Mouse (Mus musculus): Measurements from ENCODE around the gene Rhoc.

Rhoc gene

GRCm38 (mm10) chr3:104817991-104818748, 30.0 kb downstream of the Rhoc start, which contains the start of gene Mov10:
Mov10 (minus strand) TSS chr3:104818563.
- CTCF ChIA-PET = interaction anchor here in 2 of 4 experiments (0.6 to 1.5 kb wide), 6 partner anchors 29 to 673 kb away, joined by 3 to 7 read pairs (median 3); partner anchors contain the start of gene Rhoc (in 2 of the 2)
- POLR2A ChIA-PET = interaction anchor here (0.6 to 6.1 kb wide), 39 partner anchors 9 to 307 kb away, joined by 3 to 62 read pairs (median 4); partner anchors contain the start of genes Capza1 (in 3 of the 4), Rhoc (in 3 of the 4) and St7l (in 2 of the 4)

GRCm38 (mm10) chr3:104818749-104819134, 30.6 kb downstream of the Rhoc start:
- ChIA-PET CTCF (interaction anchor here in 2 of 4 experiments (0.6 to 1.5 kb wide), 6 partner anchors 30 to 672 kb away, joined by 3 to 7 read pairs (median 3); partner anchors contain the start of gene Rhoc (in 2 of the 2)), POLR2A (interaction anchor here (0.6 to 6.1 kb wide), 36 partner anchors 9 to 308 kb away, joined by 3 to 62 read pairs (median 4); partner anchors contain the start of genes Capza1 (in 3 of the 4), Rhoc (in 3 of the 4) and St7l (in 2 of the 4))

DNA sequence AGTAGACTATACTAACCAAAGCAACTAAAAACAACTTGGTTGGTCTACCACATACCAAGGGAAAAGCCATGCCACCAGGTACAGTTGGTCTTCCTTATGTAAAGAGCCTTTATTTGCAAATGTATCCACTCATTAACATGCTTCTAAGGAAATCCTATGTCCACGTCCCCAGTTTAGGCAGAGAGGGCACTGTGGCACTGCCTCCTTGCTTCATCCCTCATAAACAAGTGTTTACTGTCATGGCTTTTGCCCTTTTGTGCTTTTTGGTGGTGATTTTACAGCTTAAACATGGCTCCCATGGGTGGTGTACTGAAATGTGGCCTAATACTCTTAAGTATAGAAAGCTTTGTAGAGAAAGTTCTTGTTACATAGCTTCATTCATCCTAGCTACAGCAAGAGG, 32.3 kb downstream of the Rhoc start:
- ChIA-PET CTCF (no interaction called here), POLR2A (interaction anchor here in 2 of 4 experiments (1.0 to 2.5 kb wide), 6 partner anchors 9 to 44 kb away, joined by 4 to 7 read pairs (median 6); partner anchors contain the start of genes Capza1 (in 1 of the 2), Rhoc (in 1 of the 2) and St7l (in 1 of the 2))

DNA sequence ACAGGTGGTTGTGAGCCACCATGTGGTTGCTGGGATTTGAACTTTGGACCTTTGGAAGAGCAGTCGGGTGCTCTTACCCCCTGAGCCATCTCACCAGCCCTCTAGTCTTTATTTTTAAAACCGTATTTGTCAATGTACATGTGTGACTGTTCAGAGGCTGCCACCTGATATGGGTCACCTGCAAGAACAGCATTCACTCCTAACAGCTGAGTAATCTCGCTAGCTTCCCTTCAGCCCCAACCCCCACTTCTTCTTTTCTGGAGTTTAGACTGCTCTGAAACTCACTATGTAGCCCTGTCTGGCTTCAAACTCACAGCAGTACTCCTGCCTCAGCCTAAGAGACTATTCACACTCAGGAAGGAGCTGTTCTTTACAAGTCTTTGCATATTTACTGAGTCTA, 34.2 kb downstream of the Rhoc start:
- CTCF ChIA-PET = interaction anchor here in 1 of 4 experiments (0.8 kb wide), 1 partner anchor 57 kb away, joined by 3 read pairs; no protein-coding TSS in a partner anchor
- POLR2A ChIA-PET = interaction anchor here in 1 of 4 experiments (0.8 to 2.1 kb wide), 5 partner anchors 25 to 101 kb away, joined by 3 to 5 read pairs (median 3); no protein-coding TSS in a partner anchor

DNA sequence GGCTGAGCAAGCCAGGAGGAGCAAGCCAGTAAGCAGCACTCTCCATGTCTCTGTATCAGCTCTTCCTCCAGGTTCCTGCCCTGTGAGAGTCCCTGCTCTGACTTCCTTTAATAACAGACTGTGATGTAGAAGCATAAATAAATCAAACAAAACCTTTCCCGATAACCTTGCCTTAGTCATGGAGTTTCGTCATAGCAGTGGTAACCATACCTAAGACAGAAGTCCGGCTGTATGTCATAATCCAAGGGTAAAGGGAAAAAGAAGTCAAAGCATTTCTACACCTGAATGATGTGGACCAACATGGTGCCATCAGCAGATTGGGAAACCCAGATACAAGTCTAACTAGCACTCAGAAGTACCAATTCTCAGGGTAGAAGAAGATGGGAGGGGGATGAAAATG, 47.6 kb downstream of the Rhoc start:
- ChIA-PET POLR2A (interaction anchor here in 2 of 4 experiments (1.5 kb wide), 2 partner anchors 17 to 29 kb away, joined by 3 to 6 read pairs; partner anchors contain the start of genes Capza1 (in 1 of the 2) and Mov10 (in 1 of the 2)), CTCF (no interaction called here)

DNA sequence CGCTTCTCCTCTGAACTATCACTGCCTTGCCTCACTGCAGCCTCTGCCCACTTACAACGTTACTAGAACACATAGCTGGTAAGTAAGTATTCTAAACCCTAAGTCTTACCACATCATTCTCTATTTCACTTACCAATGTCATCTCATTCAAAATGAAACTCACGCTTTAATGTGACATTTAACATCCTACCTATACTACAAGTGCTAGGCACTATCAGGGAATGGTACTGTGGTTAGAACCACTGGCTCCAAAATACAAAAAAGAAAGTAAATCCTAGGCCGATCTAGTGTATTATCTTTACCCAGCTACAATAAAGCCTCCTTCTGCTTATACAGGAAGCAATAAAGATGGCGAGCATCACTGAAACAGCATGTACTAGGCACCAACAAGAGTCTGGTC, 52.9 kb downstream of the Rhoc start:
- CTCF ChIA-PET = interaction anchor here in 1 of 4 experiments (1.1 kb wide), 1 partner anchor 126 kb away, joined by 4 read pairs; no protein-coding TSS in a partner anchor
- POLR2A ChIA-PET = interaction anchor here in 2 of 4 experiments (0.6 to 1.0 kb wide), 4 partner anchors 9 to 438 kb away, joined by 3 to 4 read pairs (median 3); partner anchors contain the start of genes Cttnbp2nl (in 1 of the 2) and Mov10 (in 1 of the 2)

Data from embryonic stem cell, embryonic (primary cell).